In the genomic region with DNA sequence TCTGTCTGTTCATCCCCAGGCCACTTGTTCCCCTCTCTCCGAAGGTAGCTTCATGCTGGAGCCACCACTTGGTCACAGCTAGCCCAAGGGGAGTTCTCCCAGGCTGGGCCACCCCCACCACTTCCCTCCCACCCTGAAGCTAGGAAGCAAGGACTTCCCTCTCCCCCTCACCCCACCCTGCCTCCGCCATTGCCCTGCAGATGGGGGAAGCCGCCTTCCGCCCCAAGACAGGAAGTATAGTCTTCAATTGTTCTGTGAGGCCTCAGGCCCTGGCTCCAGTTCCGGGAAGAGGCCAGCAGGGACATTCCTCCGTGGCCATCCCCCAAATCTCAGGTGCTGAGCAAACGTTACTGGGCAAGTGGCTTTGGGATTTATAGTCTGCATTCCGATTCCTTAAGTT, we compare ENCODE assay signal across 7 mouse cellular contexts. TPM values are rescaled to one million over a fixed set of nuclear protein-coding genes. Genes with fewer than 3 reads are reported as not detected.
DNase-seq lines count a peak whose midpoint lies in the region; ATAC-seq and TF ChIP-seq lines count a peak whose summit lies in the region.

No protein-coding gene starts in this region.

- TF ChIP-seq CTCF in ES-Bruce4 (IDR thresholded peaks at IDR 0.05; ENCODE audit: low read depth, low read length): no peak
- TF ChIP-seq CTCF in bone marrow macrophage, adult 2 months (IDR thresholded peaks at IDR 0.05; ENCODE audit: low read depth, low read length): no peak

- peak overlapping the region; percentile 17; the same call in 1 of the 2 replicates for H3K4me3 ChIP-seq in ES-Bruce4 (ENCODE audit: low read depth, low read length)
- H3K4me3 ChIP-seq in bone marrow macrophage, adult 2 months (ENCODE audit: insufficient read depth, low read length): peak overlapping the region; percentile 45
- no peak overlapping the region for H3K4me3 ChIP-seq in midbrain, embryonic 14.5 days (replicated peaks; ENCODE audit: low read depth, low read length)

- no peak for TF ChIP-seq EP300 in ES-Bruce4 (IDR thresholded peaks at IDR 0.05; ENCODE audit: insufficient read depth, low read depth, low read length)

- peak; percentile 58 for ATAC-seq in inflammation-experienced regulatory T-cells, adult 6 months
- no peak for ATAC-seq in midbrain, embryonic 14.5 days (ENCODE audit: low FRiP score, low TSS enrichment)

- H3K9ac ChIP-seq in ES-Bruce4 (ENCODE audit: low read depth, poor library complexity, severe bottlenecking): peak overlapping the region; percentile 41
- H3K9ac ChIP-seq in midbrain, embryonic 14.5 days (replicated peaks; ENCODE audit: low read length): no peak overlapping the region

- H3K4me2 ChIP-seq in midbrain, embryonic 14.5 days (ENCODE audit: low read length): no peak overlapping the region

- no peak for TF ChIP-seq POLR2A in ES-Bruce4 (IDR thresholded peaks at IDR 0.05; ENCODE audit: insufficient read depth, low read length)
- TF ChIP-seq POLR2A in bone marrow macrophage, adult 2 months (IDR thresholded peaks at IDR 0.05; ENCODE audit: borderline replicate concordance, low read depth, low read length): no peak

- peak; percentile 78 to 87 for DNase-seq in lung, postnatal 4 days
- no peak for DNase-seq in left cerebral cortex, postnatal 14 days (ENCODE audit: low spot score in 2 of 2)
- DNase-seq in MN1 (ENCODE audit: low spot score): no peak
- no peak for DNase-seq in midbrain, embryonic 14.5 days

- H3K4me1 ChIP-seq in ES-Bruce4 (ENCODE audit: control insufficient read depth, insufficient read depth, low read length): peaks cover 10% of the 10 kb centered on the region
- H3K4me1 ChIP-seq in bone marrow macrophage, adult 2 months (ENCODE audit: control insufficient read depth, insufficient read depth, low read length): peaks cover 28% of the 10 kb centered on the region
- H3K4me1 ChIP-seq in midbrain, embryonic 14.5 days (ENCODE audit: control insufficient read depth, insufficient read depth, low read length): peaks cover 7% of the 10 kb centered on the region

- WGBS in midbrain, embryonic 14.5 days: 55% methylated on average over 8 of the region's 8 CpGs

- H3K27me3 ChIP-seq in ES-Bruce4 (ENCODE audit: control insufficient read depth, insufficient read depth, low read length, poor library complexity, severe bottlenecking): no peaks in the 10 kb centered on the region
- peaks cover 20% of the 10 kb centered on the region for H3K27me3 ChIP-seq in midbrain, embryonic 14.5 days (ENCODE audit: control insufficient read depth, insufficient read depth, low read length)

- intact Hi-C loops in left cerebral cortex, postnatal 14 days (cut with DNase I): no loop called here

- no peaks in the 10 kb centered on the region for H3K9me3 ChIP-seq in ES-Bruce4 (replicated peaks; ENCODE audit: control insufficient read depth, insufficient read depth, low read length, poor library complexity, severe bottlenecking)
- no peaks in the 10 kb centered on the region for H3K9me3 ChIP-seq in midbrain, embryonic 14.5 days (ENCODE audit: control insufficient read depth, low read length)

- peak overlapping the region; percentile 78 for H3K27ac ChIP-seq in ES-Bruce4 (ENCODE audit: insufficient read depth, low read length)
- H3K27ac ChIP-seq in bone marrow macrophage, adult 2 months (ENCODE audit: insufficient read depth, low read depth, low read length): peak overlapping the region; percentile 67
- no peak overlapping the region for H3K27ac ChIP-seq in midbrain, embryonic 14.5 days (replicated peaks; ENCODE audit: low read depth, low read length)

- no peaks in the 10 kb centered on the region for H3K36me3 ChIP-seq in ES-Bruce4 (ENCODE audit: control insufficient read depth, insufficient read depth, low read length, poor library complexity, severe bottlenecking)
- H3K36me3 ChIP-seq in midbrain, embryonic 14.5 days (ENCODE audit: control insufficient read depth, insufficient read depth, low read length): no peaks in the 10 kb centered on the region

RNA-seq across cellular contexts. Expression of gene Fam78a, which starts 6.1 kb away (rescaled TPM):
- 1.6 and 3.0 TPM in 2 replicates for polyA plus RNA-seq in ES-Bruce4 (2011; ENCODE audit: insufficient read depth, insufficient read length, low read depth, missing spikeins)
- 13.1 and 16.5 TPM in 2 replicates for polyA plus RNA-seq in bone marrow macrophage, adult 2 months (2012; ENCODE audit: insufficient read depth, insufficient read length, missing spikeins)
- polyA plus RNA-seq in inflammation-experienced regulatory T-cells, adult 6 months (2017; shearing (Covaris generic)): 10 to 100 TPM; 21.3 to 26.7 (median 22.5) TPM
- total RNA-seq in left cerebral cortex, postnatal 14 days (2021): 1 to 10 TPM; 3.4 to 4.2 TPM
- polyA plus RNA-seq in midbrain, embryonic 14.5 days (2014; fragmentation: Nextera tagmentation; extraction: Ambion mirVana): 0.50 and 0.59 TPM in 2 replicates

RNA-seq across cellular contexts. Expression of gene Plpp7, which starts 16.8 kb away (rescaled TPM):
- 1.2 TPM in 1 of 2 replicates, not detected in the other for polyA plus RNA-seq in ES-Bruce4 (2011; ENCODE audit: insufficient read depth, insufficient read length, low read depth, missing spikeins)
- polyA plus RNA-seq in bone marrow macrophage, adult 2 months (2012; ENCODE audit: insufficient read depth, insufficient read length, missing spikeins): 2.7 and 3.0 TPM in 2 replicates
- polyA plus RNA-seq in inflammation-experienced regulatory T-cells, adult 6 months (2017; shearing (Covaris generic)): not detected
- total RNA-seq in left cerebral cortex, postnatal 14 days (2021): 10 to 100 TPM; 24.5 to 28.5 TPM
- 21.6 and 24.4 TPM in 2 replicates for polyA plus RNA-seq in midbrain, embryonic 14.5 days (2014; fragmentation: Nextera tagmentation; extraction: Ambion mirVana)

Comparison
In these comparisons a context has a peak if more than half of its experiments do, and no peak if none do; other contexts are left out.
1. DNase-seq: peak in lung, postnatal 4 days (2 of 2); none in left cerebral cortex, postnatal 14 days (0 of 2), MN1 (single experiment) and midbrain, embryonic 14.5 days (single experiment).